Mouse (Mus musculus): ENCODE measurements around the gene Bach1.
"Not testable (repeated sequence)": the region's sequence is repeated elsewhere in the genome, so short reads cannot be mapped to it uniquely, and the experiment has no call there.

- TF ChIP-seq CTCF, EP300 (IDR thresholded peaks at IDR 0.05; ENCODE audit: low read depth): not testable (repeated sequence)
Observed at GRCm38 (mm10) chr16:87688823-87689222, 9.9 kb upstream of the Bach1 start.
